Comparison of ENCODE assay signal across 8 mouse cellular contexts in the genomic region with DNA sequence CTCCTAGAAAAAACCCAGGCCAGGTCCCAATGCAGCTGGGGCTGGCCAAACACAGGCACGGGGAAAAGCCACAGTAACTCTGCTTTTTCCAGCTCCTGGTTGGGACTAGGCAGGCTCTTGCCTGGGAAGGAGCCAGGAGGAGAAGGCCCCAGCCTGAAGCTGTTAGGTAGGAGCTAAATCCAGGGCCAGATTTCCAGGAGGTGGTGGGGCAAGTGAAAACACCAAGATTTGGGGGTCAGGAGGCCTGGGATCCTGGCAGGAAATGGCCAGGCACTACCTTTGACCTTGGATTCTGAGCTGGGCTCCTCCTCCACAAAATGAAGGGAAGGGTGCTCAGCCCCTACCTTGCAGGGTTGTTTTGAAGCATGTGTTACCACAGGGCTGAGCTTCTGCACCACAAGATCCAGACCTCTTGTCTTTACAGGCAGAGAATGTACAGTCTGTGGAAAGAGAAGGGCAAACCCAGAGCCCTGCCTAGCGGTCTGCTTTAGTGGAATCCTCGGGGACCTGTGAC. TPM values are rescaled to one million over a fixed set of nuclear protein-coding genes. Genes with fewer than 3 reads are reported as not detected.
A peak's percentile ranks its signal among the peaks of the same experiment; 100 is the strongest.
DNase-seq lines count a peak whose midpoint lies in the region; ATAC-seq and TF ChIP-seq lines count a peak whose summit lies in the region.

A gene (minus strand): TSS at position 464 of the 514 bp plus-strand sequence.

- H3K4me1 ChIP-seq in heart, postnatal 0 days (ENCODE audit: control insufficient read depth, insufficient read depth), result peaks cover 42% of the 10 kb centered on the region
- H3K4me1 ChIP-seq in limb, embryonic 11.5 days (ENCODE audit: control insufficient read depth, insufficient read depth, low read length), result peaks cover 34% of the 10 kb centered on the region
- H3K4me1 ChIP-seq in stomach, embryonic 15.5 days, result peaks cover 65% of the 10 kb centered on the region

- H3K36me3 ChIP-seq in heart, postnatal 0 days (replicated peaks; ENCODE audit: control insufficient read depth, insufficient read depth, low read length), result no peaks in the 10 kb centered on the region
- no peaks in the 10 kb centered on the region for H3K36me3 ChIP-seq in limb, embryonic 11.5 days (ENCODE audit: control insufficient read depth, insufficient read depth, low read length)
- no peaks in the 10 kb centered on the region for H3K36me3 ChIP-seq in stomach, embryonic 15.5 days

- peak; percentile 30 for DNase-seq in ovary, postnatal 36 days (ENCODE audit: low spot score)
- DNase-seq in ovary, adult 18-20 months (ENCODE audit: low spot score), result no peak
- DNase-seq in heart, postnatal 0 days (ENCODE audit: low spot score), result peak; percentile 47
- peak; percentile 34 for DNase-seq in limb, embryonic 11.5 days (ENCODE audit: low spot score)
- DNase-seq in spleen, postnatal 10 days (ENCODE audit: low spot score in 2 of 2), result no peak
- DNase-seq in frontal cortex, postnatal 25 days (ENCODE audit: low spot score in 2 of 2), result no peak
- no peak for DNase-seq in left cerebral cortex, postnatal 25 days (ENCODE audit: low spot score in 2 of 2)

- H3K9me3 ChIP-seq in heart, postnatal 0 days (replicated peaks; ENCODE audit: control insufficient read depth, low read length), result no peaks in the 10 kb centered on the region
- H3K9me3 ChIP-seq in limb, embryonic 11.5 days (ENCODE audit: control insufficient read depth, low read length), result no peaks in the 10 kb centered on the region
- H3K9me3 ChIP-seq in stomach, embryonic 15.5 days, result no peaks in the 10 kb centered on the region

- ATAC-seq in heart, postnatal 0 days (ENCODE audit: insufficient read depth, low read depth), result peak; percentile 16
- ATAC-seq in limb, embryonic 11.5 days (ENCODE audit: insufficient number of reproducible peaks, low FRiP score, low TSS enrichment, low read depth), result no peak
- no peak for ATAC-seq in stomach, embryonic 15.5 days (ENCODE audit: insufficient read depth, low FRiP score, low read depth)

- peak within 1 kb of the TSS; percentile 77 for H3K4me2 ChIP-seq in heart, postnatal 0 days (ENCODE audit: low read depth, low read length)
- peak within 1 kb of the TSS; percentile 65 for H3K4me2 ChIP-seq in limb, embryonic 11.5 days (ENCODE audit: low read depth, severe bottlenecking)
- H3K4me2 ChIP-seq in stomach, embryonic 15.5 days, result peak within 1 kb of the TSS; percentile 63

- H3K4me3 ChIP-seq in heart, postnatal 0 days (ENCODE audit: low read depth, low read length), result peak within 1 kb of the TSS; percentile 56
- H3K4me3 ChIP-seq in limb, embryonic 11.5 days (ENCODE audit: low read depth, low read length), result peak within 1 kb of the TSS; percentile 45
- peak within 1 kb of the TSS; percentile 51 for H3K4me3 ChIP-seq in stomach, embryonic 15.5 days (replicated peaks)

- 6% methylated on average over 3 of the region's 3 CpGs for WGBS in heart, postnatal 0 days
- WGBS in limb, embryonic 11.5 days, result 11% methylated on average over 3 of the region's 3 CpGs
- 4% methylated on average over 3 of the region's 3 CpGs for WGBS in stomach, embryonic 15.5 days

- peak within 1 kb of the TSS; percentile 92 for H3K27ac ChIP-seq in heart, postnatal 0 days (ENCODE audit: low read depth)
- 0 out of 2 replicates have a peak within 1 kb of the TSS, but pooled peaks have one; percentile 21 for H3K27ac ChIP-seq in limb, embryonic 11.5 days (replicated peaks; ENCODE audit: low read depth, low read length)
- H3K27ac ChIP-seq in stomach, embryonic 15.5 days, result peak within 1 kb of the TSS; percentile 68

- H3K9ac ChIP-seq in heart, postnatal 0 days (replicated peaks; ENCODE audit: low read depth, low read length), result peak within 1 kb of the TSS; percentile 69
- H3K9ac ChIP-seq in limb, embryonic 11.5 days (ENCODE audit: low read length), result peak within 1 kb of the TSS; percentile 62
- H3K9ac ChIP-seq in stomach, embryonic 15.5 days, result peak within 1 kb of the TSS; percentile 21; the same call in 1 of the 2 replicates

- intact Hi-C loops in left cerebral cortex, postnatal 25 days (cut with DNase I), result no loop called here

- TF ChIP-seq EP300 in heart, postnatal 0 days (IDR thresholded peaks at IDR 0.05; ENCODE audit: low read depth), result no peak

- no peak for TF ChIP-seq CTCF in heart, postnatal 0 days (IDR thresholded peaks at IDR 0.05; ENCODE audit: low read depth)

- no peaks in the 10 kb centered on the region for H3K27me3 ChIP-seq in heart, postnatal 0 days (ENCODE audit: control insufficient read depth, insufficient read depth, low read length)
- H3K27me3 ChIP-seq in limb, embryonic 11.5 days (ENCODE audit: control insufficient read depth, insufficient read depth, low read length), result no peaks in the 10 kb centered on the region
- no peaks in the 10 kb centered on the region for H3K27me3 ChIP-seq in stomach, embryonic 15.5 days (replicated peaks)

RNA-seq across cellular contexts. Expression of the gene that starts here (rescaled TPM):
- total RNA-seq in heart, postnatal 0 days (2014; rRNA removed; ENCODE audit: low replicate concordance), result not detected in 2 replicates
- polyA plus RNA-seq in heart, postnatal 0 days (2015; fragmentation: Nextera tagmentation; extraction: Ambion mirVana), result 0.12 and 0.36 TPM in 2 replicates
- 0.41 and 0.77 TPM in 2 replicates for polyA plus RNA-seq in limb, embryonic 11.5 days (2014; fragmentation: Nextera tagmentation; extraction: Ambion mirVana)
- 1.4 and 2.3 TPM in 2 replicates for polyA plus RNA-seq in stomach, embryonic 15.5 days (2015; fragmentation: Nextera tagmentation; extraction: Ambion mirVana)
- total RNA-seq in left cerebral cortex, postnatal 25 days (2021), result not detected

Comparison
In these comparisons a context has a peak if more than half of its experiments do, and no peak if none do; other contexts are left out.
1. Peak in DNase-seq, ATAC-seq, H3K4me3 ChIP-seq, H3K27ac ChIP-seq, H3K9ac ChIP-seq and H3K4me2 ChIP-seq in heart, postnatal 0 days; RNA of the gene not detected or under 1 TPM.
2. Peak in DNase-seq, H3K4me3 ChIP-seq, H3K27ac ChIP-seq, H3K9ac ChIP-seq and H3K4me2 ChIP-seq in limb, embryonic 11.5 days; RNA of the gene not detected or under 1 TPM.
3. H3K27ac ChIP-seq: peak in every context shown above with its lines; median percentile 92 in heart, postnatal 0 days; 68 in stomach, embryonic 15.5 days; 21 in limb, embryonic 11.5 days.